Mouse (Mus musculus): ENCODE data around the gene Gng5. TPM values are rescaled to one million over a fixed set of nuclear protein-coding genes. Genes with fewer than 3 reads are reported as not detected.

The Gng5 gene
- total and polyA plus RNA-seq, 3 experiments, result 277 to 314 (median 304) TPM

- DNase-seq, result no peak
These were observed 41.1 kb downstream of the Gng5 start for GRCm38 (mm10) chr3:146540521-146541273.

GRCm38 (mm10) chr3:146543632-146544031, 44.0 kb downstream of the Gng5 start:
- DNase-seq, result no peak

GRCm38 (mm10) chr3:146554816-146555215, 55.2 kb downstream of the Gng5 start:
- no peak for DNase-seq

Other genes with a start within 250 kb of the Gng5 start
- 10 to 100 TPM in 1 of 2 experiments, 1 to 10 TPM in 1; 5.1 to 10.1 TPM for gene Ssx2ip, start 95.2 kb upstream of the Gng5 start, total RNA-seq (2021)
- gene Ssx2ip, start 95.2 kb upstream of the Gng5 start, polyA plus RNA-seq (2012; rRNA removed), result 1.5 and 1.6 TPM in 2 replicates
- gene Ctbs, start 50.0 kb upstream of the Gng5 start, total RNA-seq (2021), result 1 to 10 TPM; 9.4 to 9.6 TPM
- 2.7 and 3.2 TPM in 2 replicates for gene Ctbs, start 50.0 kb upstream of the Gng5 start, polyA plus RNA-seq (2012; rRNA removed)
- gene Spata1, start 54 bp upstream of the Gng5 start, total RNA-seq (2021), result 1 to 10 TPM; 3.2 to 4.6 TPM
- gene Spata1, start 54 bp upstream of the Gng5 start, polyA plus RNA-seq (2012; rRNA removed), result 0.27 and 0.45 TPM in 2 replicates
- gene Rpf1, start 21.6 kb downstream of the Gng5 start, total RNA-seq (2021), result 10 to 100 TPM; 25.1 to 35.1 TPM
- 2.1 and 3.8 TPM in 2 replicates for gene Rpf1, start 21.6 kb downstream of the Gng5 start, polyA plus RNA-seq (2012; rRNA removed)
- gene Uox, start 70.6 kb downstream of the Gng5 start, total RNA-seq (2021), result 1 to 10 TPM in 1 of 2 experiments, not detected in 1; 3.1 TPM
- 0.06 TPM in 1 of 2 replicates, not detected in the other for gene Uox, start 70.6 kb downstream of the Gng5 start, polyA plus RNA-seq (2012; rRNA removed)
- gene Dnase2b, start 115.8 kb downstream of the Gng5 start, total RNA-seq (2021), result not detected
- gene Dnase2b, start 115.8 kb downstream of the Gng5 start, polyA plus RNA-seq (2012; rRNA removed), result not detected in 2 replicates
- not detected for gene 4930503B20Rik, start 151.5 kb downstream of the Gng5 start, total RNA-seq (2021)
- gene 4930503B20Rik, start 151.5 kb downstream of the Gng5 start, polyA plus RNA-seq (2012; rRNA removed), result not detected in 2 replicates
- under 1 TPM; 0.55 to 0.93 TPM for gene Samd13, start 185.8 kb downstream of the Gng5 start, total RNA-seq (2021)
- not detected in 2 replicates for gene Samd13, start 185.8 kb downstream of the Gng5 start, polyA plus RNA-seq (2012; rRNA removed)